9 mouse cellular contexts compared by ENCODE assay signal in genomic region chr14:79486617-79486992, GRCm38 (mm10). TPM values are rescaled to one million over a fixed set of nuclear protein-coding genes. Genes with fewer than 3 reads are reported as not detected.
DNase-seq lines count a peak whose midpoint lies in the region; ATAC-seq and TF ChIP-seq lines count a peak whose summit lies in the region.
"Had no signal": no experiment of that assay in that cellular context is flagged by ENCODE, and none has a peak within 500 bp of the region (broad histone marks: within the 10 kb centered on the region; RNA-seq: fewer than 3 reads in every experiment).

No protein-coding gene starts in this region.

- H3K36me3 ChIP-seq in heart, embryonic 13.5 days: peaks cover 3% of the 10 kb centered on the region
- H3K36me3 ChIP-seq in liver, postnatal 0 days (replicated peaks; ENCODE audit: insufficient read depth, low read length): no peaks in the 10 kb centered on the region

- H3K9me3 ChIP-seq in heart, embryonic 13.5 days: no peaks in the 10 kb centered on the region
- no peaks in the 10 kb centered on the region for H3K9me3 ChIP-seq in liver, postnatal 0 days (ENCODE audit: low read length)
- H3K9me3 ChIP-seq: G1E had no signal

- peaks cover 62% of the 10 kb centered on the region for H3K4me1 ChIP-seq in heart, embryonic 13.5 days
- peaks cover 34% of the 10 kb centered on the region for H3K4me1 ChIP-seq in liver, postnatal 0 days (ENCODE audit: insufficient read depth)

- WGBS in heart, embryonic 13.5 days: 5% methylated on average over 8 of the region's 8 CpGs
- 12% methylated on average over 8 of the region's 8 CpGs for WGBS in liver, postnatal 0 days (ENCODE audit: insufficient replicate concordance)

- peak overlapping the region; percentile 78 for H3K9ac ChIP-seq in heart, embryonic 13.5 days
- peak overlapping the region; percentile 58 for H3K9ac ChIP-seq in liver, postnatal 0 days (replicated peaks)

- no peak for TF ChIP-seq EP300 in liver, postnatal 0 days (IDR thresholded peaks at IDR 0.05; ENCODE audit: low read depth)

- H3K27ac ChIP-seq in heart, embryonic 13.5 days (replicated peaks): peak overlapping the region; percentile 58
- peak overlapping the region; percentile 67 for H3K27ac ChIP-seq in liver, postnatal 0 days (ENCODE audit: low read depth)

- H3K4me2 ChIP-seq in heart, embryonic 13.5 days: peak overlapping the region; percentile 91
- H3K4me2 ChIP-seq in liver, postnatal 0 days (ENCODE audit: low read depth, low read length): peak overlapping the region; percentile 80

- H3K4me3 ChIP-seq in heart, embryonic 13.5 days: peak overlapping the region; percentile 58
- H3K4me3 ChIP-seq in liver, postnatal 0 days (ENCODE audit: low read depth, low read length): peak overlapping the region; percentile 38

- intact Hi-C loops in heart, postnatal 10 days (cut with DNase I): loop anchor here (2.0 to 10.0 kb wide), 2 partner anchors 48 to 76 kb away; no protein-coding TSS in a partner anchor

- no peak for DNase-seq in heart, postnatal 4 days
- peak; percentile 27 for DNase-seq in embryo, embryonic 10.5 days (ENCODE audit: low spot score)
- peak; percentile 28 to 39 for DNase-seq in heart, postnatal 10 days
- DNase-seq in liver, postnatal 0 days: peak; percentile 24
- DNase-seq in natural killer cell, adult 2 months (ENCODE audit: low spot score in 2 of 2): no peak
- no peak for DNase-seq in right cerebral cortex, adult 18-20 months

- no peak for ATAC-seq in heart, embryonic 13.5 days (ENCODE audit: extremely low read depth, insufficient number of reproducible peaks, low FRiP score, low TSS enrichment)
- peak; percentile 18 for ATAC-seq in liver, postnatal 0 days
- no peak for ATAC-seq in granulocyte monocyte progenitor cell, adult 5-6 weeks (replicated peaks; ENCODE audit: poor library complexity, severe bottlenecking)

- no peak for TF ChIP-seq CTCF in liver, postnatal 0 days (IDR thresholded peaks at IDR 0.05; ENCODE audit: low read depth)

- no peaks in the 10 kb centered on the region for H3K27me3 ChIP-seq in heart, embryonic 13.5 days (replicated peaks)
- H3K27me3 ChIP-seq in liver, postnatal 0 days (ENCODE audit: insufficient read depth, low read length): no peaks in the 10 kb centered on the region

RNA-seq across cellular contexts. Expression of gene Wbp4, which starts 5.3 kb away (rescaled TPM):
- polyA plus RNA-seq in heart, embryonic 13.5 days (2015; fragmentation: Nextera tagmentation; extraction: Ambion mirVana): 24.5 and 26.4 TPM in 2 replicates
- total RNA-seq in heart, postnatal 4 days (2021): 10 to 100 TPM; 24.7 to 25.8 TPM
- total RNA-seq in heart, postnatal 10 days (2021): 10 to 100 TPM; 22.8 to 24.8 TPM
- 15.1 and 16.2 TPM in 2 replicates for polyA plus RNA-seq in liver, postnatal 0 days (2015; fragmentation: Nextera tagmentation; extraction: Ambion mirVana)
- total RNA-seq in granulocyte monocyte progenitor cell, adult 5-6 weeks (2014; fragmentation: Nextera tagmentation): 15.3 and 28.1 TPM in 2 replicates
- total RNA-seq in granulocyte monocyte progenitor cell, adult 5-6 weeks (2017): 70.8 and 75.0 TPM in 2 replicates

RNA-seq across cellular contexts. Expression of gene Elf1, which starts 5.6 kb away (rescaled TPM):
- polyA plus RNA-seq in heart, embryonic 13.5 days (2015; fragmentation: Nextera tagmentation; extraction: Ambion mirVana): 7.2 and 8.0 TPM in 2 replicates
- total RNA-seq in heart, postnatal 4 days (2021): 10 to 100 TPM; 20.3 to 22.5 TPM
- total RNA-seq in heart, postnatal 10 days (2021): 10 to 100 TPM; 21.3 to 23.3 TPM
- 9.0 and 11.0 TPM in 2 replicates for polyA plus RNA-seq in liver, postnatal 0 days (2015; fragmentation: Nextera tagmentation; extraction: Ambion mirVana)
- total RNA-seq in granulocyte monocyte progenitor cell, adult 5-6 weeks (2014; fragmentation: Nextera tagmentation): 92.6 and 98.6 TPM in 2 replicates
- 178 and 188 TPM in 2 replicates for total RNA-seq in granulocyte monocyte progenitor cell, adult 5-6 weeks (2017)

RNA-seq across cellular contexts. Expression of gene Kbtbd6, which starts 35.0 kb away (rescaled TPM):
- polyA plus RNA-seq in heart, embryonic 13.5 days (2015; fragmentation: Nextera tagmentation; extraction: Ambion mirVana): 1.4 and 2.5 TPM in 2 replicates
- 1 to 10 TPM in 1 of 2 experiments, under 1 TPM in 1; 0.95 to 1.5 TPM for total RNA-seq in heart, postnatal 4 days (2021)
- under 1 TPM; 0.37 to 0.62 TPM for total RNA-seq in heart, postnatal 10 days (2021)
- polyA plus RNA-seq in liver, postnatal 0 days (2015; fragmentation: Nextera tagmentation; extraction: Ambion mirVana): 1.8 and 2.4 TPM in 2 replicates
- 0.77 and 1.3 TPM in 2 replicates for total RNA-seq in granulocyte monocyte progenitor cell, adult 5-6 weeks (2014; fragmentation: Nextera tagmentation)
- total RNA-seq in granulocyte monocyte progenitor cell, adult 5-6 weeks (2017): 6.2 and 7.2 TPM in 2 replicates

Comparison
In these comparisons a context has a peak if more than half of its experiments do, and no peak if none do; other contexts are left out.
1. DNase-seq: peak in embryo, embryonic 10.5 days (single experiment), heart, postnatal 10 days (2 of 2) and liver, postnatal 0 days (single experiment); none in heart, postnatal 4 days (single experiment), natural killer cell, adult 2 months (0 of 2) and right cerebral cortex, adult 18-20 months (single experiment).